Mouse (Mus musculus) megakaryocyte-erythroid progenitor cell, adult 5-6 weeks (primary cell): ENCODE results near the gene Ttyh1. TPM values are rescaled to one million over a fixed set of nuclear protein-coding genes. Genes with fewer than 3 reads are reported as not detected.

Source experiments
- ATAC-seq: replicated peaks from 2 replicates; pipeline ENCODE4 v1.8.0; 2016; ENCODE audit warnings: mild to moderate bottlenecking, inconsistent platforms; ENCODE audit not compliant: severe bottlenecking, poor library complexity, low FRiP score, low TSS enrichment
- total RNA-seq, 2 experiments: library from RNA; stranded (forward) in 1 of 2; stranded (reverse) in 1 of 2; fragments of 200-1000, 215-1000 nt in 1 of 2; fragments of >200 nt in 1 of 2; fragmentation: Nextera tagmentation in 1 of 2; gene quantifications; 2 replicates each; pipeline ENCODE4 v1.2.3; 2014 to 2017

Gene Ttyh1
- total RNA-seq, 2 experiments from 2014 or later, result not detected

GRCm38 (mm10) chr7:4119976-4120921 lies 1.0 kb downstream of the Ttyh1 start:
- ATAC-seq, result no peak

GRCm38 (mm10) chr7:4122076-4122768 lies 3.0 kb downstream of the Ttyh1 start:
- ATAC-seq, result no peak

- no peak for ATAC-seq
Measured at GRCm38 (mm10) chr7:4122783-4123182, 3.6 kb downstream of the Ttyh1 start.

- ATAC-seq, result no peak
Measured at GRCm38 (mm10) chr7:4123732-4124131, 4.5 kb downstream of the Ttyh1 start.

- ATAC-seq, result peak; percentile 77
Measured at GRCm38 (mm10) chr7:4124315-4124759, 5.1 kb downstream of the Ttyh1 start.

- ATAC-seq, result no peak
Measured at GRCm38 (mm10) chr7:4124856-4125255, 5.6 kb downstream of the Ttyh1 start.

- ATAC-seq, result no peak
Measured at GRCm38 (mm10) chr7:4125306-4125705, 6.1 kb downstream of the Ttyh1 start.

GRCm38 (mm10) chr7:4126992-4127785 lies 8.0 kb downstream of the Ttyh1 start:
- ATAC-seq, result no peak

GRCm38 (mm10) chr7:4127894-4128293 lies 8.7 kb downstream of the Ttyh1 start:
- no peak for ATAC-seq

GRCm38 (mm10) chr7:4128860-4129259 lies 9.7 kb downstream of the Ttyh1 start:
- no peak for ATAC-seq

GRCm38 (mm10) chr7:4130686-4131452 lies 11.7 kb downstream of the Ttyh1 start:
- ATAC-seq, result peak; percentile 65

GRCm38 (mm10) chr7:4131964-4132363 lies 12.8 kb downstream of the Ttyh1 start:
- no peak for ATAC-seq

GRCm38 (mm10) chr7:4132581-4132980 lies 13.4 kb downstream of the Ttyh1 start:
- no peak for ATAC-seq

GRCm38 (mm10) chr7:4132998-4133397 lies 13.8 kb downstream of the Ttyh1 start:
- no peak for ATAC-seq

GRCm38 (mm10) chr7:4134911-4135310 lies 15.7 kb downstream of the Ttyh1 start:
- no peak for ATAC-seq

- peak; percentile 11; the same call in 1 of the 2 replicates for ATAC-seq
Measured at GRCm38 (mm10) chr7:4136404-4136770, 17.2 kb downstream of the Ttyh1 start.

GRCm38 (mm10) chr7:4136771-4137531 lies 17.7 kb downstream of the Ttyh1 start, which contains the start of gene Leng8:
Leng8 (plus strand) TSS chr7:4137039.
- peak; percentile 94 for ATAC-seq

- ATAC-seq, result no peak
Measured at GRCm38 (mm10) chr7:4137746-4138145, 18.5 kb downstream of the Ttyh1 start.
